Mouse (Mus musculus): ENCODE data around the gene Fgfr1op2.

The Fgfr1op2 gene

DNA sequence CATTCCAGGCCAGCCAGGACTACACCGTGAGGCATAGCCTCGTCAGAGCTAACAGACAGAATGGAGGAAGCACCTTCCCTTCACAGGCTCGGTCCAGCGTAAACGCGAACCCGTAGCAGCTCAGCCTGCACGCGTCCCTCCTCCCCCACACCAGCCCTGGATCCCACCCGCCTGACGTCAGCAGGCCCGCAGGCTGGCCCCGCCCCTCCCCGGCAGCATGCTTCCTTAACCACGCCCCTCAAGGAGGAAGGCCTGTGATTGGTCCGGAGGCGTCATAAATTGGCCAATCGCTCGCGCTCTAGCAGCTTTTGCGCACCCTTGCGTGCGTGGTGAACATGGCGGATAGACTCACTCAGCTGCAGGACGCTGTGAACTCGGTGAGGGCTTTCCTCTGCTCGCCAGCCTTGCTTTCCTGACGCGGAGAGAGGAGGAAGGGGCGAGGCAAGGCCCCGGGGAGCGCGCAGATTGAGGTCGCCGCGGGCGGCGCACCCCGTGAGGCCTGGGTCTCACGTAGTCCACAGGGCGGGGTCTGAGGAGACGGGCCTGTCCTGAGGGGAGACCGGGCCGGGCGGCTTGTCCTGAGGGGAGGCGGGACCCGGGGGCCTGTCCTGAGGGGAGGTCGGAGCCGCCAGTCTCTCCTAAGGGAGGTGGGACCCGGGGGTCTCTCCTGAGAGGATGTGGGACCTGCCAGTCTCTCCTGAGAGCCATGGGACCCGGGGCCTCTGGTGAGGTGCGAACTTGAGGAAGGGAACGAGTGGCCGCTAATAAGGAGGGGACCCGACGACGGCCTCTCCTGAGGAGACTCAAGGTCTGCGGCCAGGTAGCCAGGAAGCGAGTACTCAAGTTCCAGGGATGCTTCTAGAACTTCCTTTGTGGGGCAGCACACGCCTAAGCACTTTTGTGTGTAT is 65.5 kb downstream of the Fgfr1op2 start, which contains the start of the genes Med21 and Tm7sf3:
Gene Med21, plus strand, starts transcription at position 272 of the 908 bp plus-strand sequence.
Gene Tm7sf3, minus strand, starts transcription at position 549 of the 908 bp plus-strand sequence.
- DNase-seq: peak; percentile 98 to 99

DNA sequence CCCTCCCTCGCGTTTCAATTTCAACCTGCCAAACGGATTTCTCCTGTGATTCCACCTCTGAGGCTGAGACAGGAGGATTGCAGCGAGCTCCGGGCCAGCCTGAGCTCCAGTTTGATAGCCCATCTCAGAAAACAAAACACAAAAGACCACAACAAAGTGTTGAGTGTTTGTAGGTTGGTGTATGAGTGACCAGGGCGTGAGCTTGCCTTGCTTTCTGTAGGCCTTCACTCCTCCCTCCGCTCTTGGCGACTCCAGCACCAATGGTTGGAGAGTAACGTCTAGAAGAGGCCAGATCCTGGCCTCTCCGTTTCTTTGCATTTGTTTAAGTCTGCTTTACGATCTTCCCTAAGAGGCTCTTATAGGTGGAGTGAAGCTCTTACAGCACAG is 66.2 kb downstream of the Fgfr1op2 start:
- DNase-seq: peak in 1 of 2 experiments; percentile 21
